Mouse (Mus musculus) lung, adult 2 months (tissue): Measurements from ENCODE around the gene Atic.

Experiments used
- CTCF ChIP-seq: fragments of 200-500 bp; IDR thresholded peaks from 2 replicates; pipeline ENCODE4 v1.5.1; 2011; ENCODE audit warnings: mild to moderate bottlenecking, low read length, control low read depth; ENCODE audit not compliant: insufficient read depth
- POLR2A ChIP-seq: fragments of 200-500 bp; IDR thresholded peaks from 2 replicates; pipeline ENCODE4 v1.6.1; 2011; ENCODE audit warnings: low read depth, mild to moderate bottlenecking, control low read depth, low read length, borderline replicate concordance; ENCODE audit errors: extremely low read depth

DNA sequence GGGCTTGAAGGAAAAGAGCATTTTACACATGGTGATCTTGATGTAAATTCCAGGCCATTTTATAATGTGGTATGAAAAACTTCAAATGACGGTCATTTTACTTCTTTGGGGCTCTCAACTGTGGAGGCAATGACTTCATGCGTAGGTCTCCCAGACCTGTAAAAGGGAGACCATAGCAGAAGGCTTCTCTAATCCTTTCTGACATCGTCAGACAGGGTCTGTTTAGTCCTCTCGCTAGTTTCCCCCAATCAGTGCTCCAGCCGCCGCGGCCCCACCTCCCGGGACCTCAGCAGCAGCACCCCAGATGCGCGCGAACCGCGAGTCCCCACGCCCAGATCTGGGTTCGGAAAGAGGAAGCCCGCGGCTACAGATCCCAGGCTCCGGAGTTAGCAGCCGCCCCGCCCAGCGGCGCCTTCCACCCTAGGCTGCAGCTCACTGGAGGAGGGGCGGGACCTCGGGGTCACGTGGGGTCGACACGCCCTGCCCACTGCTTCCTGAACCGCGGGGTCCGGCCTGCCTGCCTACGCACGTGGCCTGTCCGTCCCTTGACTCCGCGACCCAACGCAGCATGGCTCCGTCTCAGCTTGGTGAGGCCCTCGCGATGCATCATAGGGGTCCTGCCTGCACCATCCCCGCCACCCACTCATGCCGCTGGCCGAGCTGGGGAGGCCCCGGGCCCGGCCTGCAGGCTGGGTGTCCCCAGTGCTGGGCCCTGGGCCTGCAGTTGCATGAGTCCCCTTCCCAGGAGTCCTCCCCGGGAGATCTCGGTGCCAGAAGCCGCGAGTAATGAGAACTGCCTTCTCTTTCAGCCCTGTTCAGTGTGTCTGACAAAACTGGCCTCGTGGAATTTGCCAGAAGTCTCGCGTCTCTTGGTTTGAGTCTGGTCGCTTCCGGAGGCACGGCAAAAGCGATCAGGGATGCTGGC lies at the start of gene Atic:
- TF ChIP-seq POLR2A, result peak; percentile 60; the same call in 1 of the 2 replicates
- no peak for TF ChIP-seq CTCF
